Mouse (Mus musculus) C2C12 (cell line): ENCODE measurements around the gene Dedd2.

Experiments used
- CEBPB ChIP-seq: IDR thresholded peaks from one replicate; pipeline ENCODE4 v1.6.1; 2011; ENCODE audit warnings: low read depth, mild to moderate bottlenecking, control low read depth, moderate library complexity
- CTCF ChIP-seq: IDR thresholded peaks from one replicate; pipeline ENCODE4 v1.5.1; 2011; ENCODE audit not compliant: control insufficient read depth, insufficient read depth, insufficient read length
- USF1 ChIP-seq: IDR thresholded peaks from one replicate; pipeline ENCODE4 v1.6.1; 2011; ENCODE audit warnings: low read depth, mild to moderate bottlenecking, control low read depth, moderate library complexity

DNA sequence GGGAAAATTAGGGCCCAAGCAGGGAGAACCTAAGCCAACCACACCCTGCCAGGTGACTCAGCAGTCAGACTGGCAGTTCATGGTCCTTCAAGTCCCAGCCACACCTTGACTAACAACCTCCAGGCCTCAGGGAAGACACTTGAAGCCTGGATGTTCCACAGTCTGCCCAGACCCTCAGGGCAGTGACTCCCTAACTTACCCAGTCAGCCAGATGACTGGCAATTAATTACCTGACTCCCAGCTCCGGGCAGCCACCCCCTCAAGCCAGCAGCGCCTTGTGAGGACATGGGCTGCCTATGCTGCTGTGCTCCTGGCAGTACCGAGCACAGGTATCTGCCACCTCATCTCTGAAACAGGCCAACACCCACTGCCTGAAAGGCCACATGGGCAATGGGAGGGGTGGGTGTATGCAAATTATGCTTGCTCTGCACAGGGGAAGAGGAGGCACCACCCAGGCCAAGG is 11.2 kb downstream of the Dedd2 start:
- TF ChIP-seq CTCF (no peak), USF1 (no peak), CEBPB (no peak)
